Mouse (Mus musculus) frontal cortex, adult 2 months (tissue): ENCODE results near the gene Stab1. TPM values are rescaled to one million over a fixed set of nuclear protein-coding genes. Genes with fewer than 3 reads are reported as not detected.

Experiments
- polyA plus RNA-seq: library from polyadenylated mRNA; depleted of rRNA; stranded (reverse); fragments of >200 nt; gene quantifications from 2 replicates; pipeline ENCODE4 v1.2.3, GENCODE M21; 2012; rRNA removed

Stab1 gene
- polyA plus RNA-seq, 1 experiment, result 19.1 TPM

Other genes with a start within 250 kb of the Stab1 start
- gene Itih3, start 244.9 kb downstream of the Stab1 start, polyA plus RNA-seq, result 26.1 and 28.7 TPM in 2 replicates
- not detected in 2 replicates for gene Itih1, start 225.4 kb downstream of the Stab1 start, polyA plus RNA-seq
- gene Nek4, start 217.3 kb downstream of the Stab1 start, polyA plus RNA-seq, result 13.4 and 14.3 TPM in 2 replicates
- 118 and 124 TPM in 2 replicates for gene Glt8d1, start 167.2 kb downstream of the Stab1 start, polyA plus RNA-seq
- gene Spcs1, start 167.0 kb downstream of the Stab1 start, polyA plus RNA-seq, result 226 and 247 TPM in 2 replicates
- 18.5 and 20.4 TPM in 2 replicates for gene Pbrm1, start 149.5 kb downstream of the Stab1 start, polyA plus RNA-seq
- gene Gnl3, start 149.5 kb downstream of the Stab1 start, polyA plus RNA-seq, result 61.6 and 64.0 TPM in 2 replicates
- 25.7 and 29.9 TPM in 2 replicates for gene Smim4, start 39.7 kb downstream of the Stab1 start, polyA plus RNA-seq
- 20.2 and 21.4 TPM in 2 replicates for gene Nt5dc2, start 37.6 kb downstream of the Stab1 start, polyA plus RNA-seq
- gene Tnnc1, start 39.7 kb upstream of the Stab1 start, polyA plus RNA-seq, result 51.3 and 55.5 TPM in 2 replicates
- gene Nisch, start 48.3 kb upstream of the Stab1 start, polyA plus RNA-seq, result 343 and 370 TPM in 2 replicates
- gene Sema3g, start 49.2 kb upstream of the Stab1 start, polyA plus RNA-seq, result 3.5 and 3.9 TPM in 2 replicates
- 4.5 and 5.9 TPM in 2 replicates for gene Phf7, start 82.7 kb upstream of the Stab1 start, polyA plus RNA-seq
- gene Bap1, start 82.8 kb upstream of the Stab1 start, polyA plus RNA-seq, result 131 and 145 TPM in 2 replicates
- gene Dnah1, start 155.3 kb upstream of the Stab1 start, polyA plus RNA-seq, result 4.9 and 6.1 TPM in 2 replicates
- 32.1 and 33.7 TPM in 2 replicates for gene Capn7, start 168.0 kb upstream of the Stab1 start, polyA plus RNA-seq